Mouse (Mus musculus) stomach, embryonic 16.5 days (tissue): Measurements from ENCODE around the gene Gas7. TPM values are rescaled to one million over a fixed set of nuclear protein-coding genes. Genes with fewer than 3 reads are reported as not detected.

Experiments
- ATAC-seq: fragments of 200-750 bp; cut with Nextera tagmentation; 2 replicates; pipeline ENCODE4 v1.8.0; 2017; ENCODE audit warnings: moderate number of reproducible peaks, moderate TSS enrichment; ENCODE audit not compliant: insufficient read depth, low FRiP score
- H3K27ac ChIP-seq: fragments of 300-500 bp; sonication (generic); 2 replicates; pipeline ENCODE4 v1.5.1; 2014; ENCODE audit warnings: low read length
- H3K27me3 ChIP-seq: fragments of 300-500 bp; sonication (generic); 2 replicates; pipeline ENCODE4 v1.6.1; 2014; ENCODE audit warnings: low read length, control low read depth, mixed read lengths; ENCODE audit not compliant: control insufficient read depth, insufficient read depth
- H3K36me3 ChIP-seq: fragments of 300-500 bp; sonication (generic); 2 replicates; pipeline ENCODE4 v1.6.1; 2014; ENCODE audit warnings: low read length; ENCODE audit not compliant: control insufficient read depth, insufficient read depth
- H3K4me1 ChIP-seq: fragments of 300-500 bp; sonication (generic); 2 replicates; pipeline ENCODE4 v1.6.1; 2014; ENCODE audit warnings: low read length, control low read depth, mixed read lengths; ENCODE audit not compliant: control insufficient read depth, insufficient read depth
- H3K4me2 ChIP-seq: fragments of 300-500 bp; sonication (generic); 2 replicates; pipeline ENCODE4 v1.6.1; 2014; ENCODE audit warnings: low read depth, low read length, mixed read lengths
- H3K4me3 ChIP-seq: fragments of 300-500 bp; sonication (generic); replicated peaks from 2 replicates; pipeline ENCODE4 v1.5.1; 2014; ENCODE audit warnings: mild to moderate bottlenecking, low read length
- H3K9ac ChIP-seq: fragments of 300-500 bp; sonication (generic); 2 replicates; pipeline ENCODE4 v1.6.1; 2014; ENCODE audit warnings: low read length
- H3K9me3 ChIP-seq: fragments of 300-500 bp; sonication (generic); replicated peaks from 2 replicates; pipeline ENCODE4 v1.6.1; 2016; ENCODE audit warnings: low read length, control low read depth; ENCODE audit not compliant: control insufficient read depth
- WGBS: fragments of 180-500 bp; shearing (Covaris S2); extraction: QIAGEN DNeasy Blood & Tissue Kit; methylation state at CpG from one replicate; pipeline ENCODE4 v1.1.7; 2014; 5-methylcytosine and 5-hydroxymethylcytosine counted together
- polyA plus RNA-seq: library from polyadenylated mRNA; unstranded; fragments of >200 nt; fragmentation: Nextera tagmentation; extraction: Ambion mirVana; gene quantifications from 2 replicates; pipeline ENCODE4 v1.2.1, GENCODE M21; 2015

The Gas7 gene
- polyA plus RNA-seq, 1 experiment from 2014 or later: 15.5 TPM

DNA sequence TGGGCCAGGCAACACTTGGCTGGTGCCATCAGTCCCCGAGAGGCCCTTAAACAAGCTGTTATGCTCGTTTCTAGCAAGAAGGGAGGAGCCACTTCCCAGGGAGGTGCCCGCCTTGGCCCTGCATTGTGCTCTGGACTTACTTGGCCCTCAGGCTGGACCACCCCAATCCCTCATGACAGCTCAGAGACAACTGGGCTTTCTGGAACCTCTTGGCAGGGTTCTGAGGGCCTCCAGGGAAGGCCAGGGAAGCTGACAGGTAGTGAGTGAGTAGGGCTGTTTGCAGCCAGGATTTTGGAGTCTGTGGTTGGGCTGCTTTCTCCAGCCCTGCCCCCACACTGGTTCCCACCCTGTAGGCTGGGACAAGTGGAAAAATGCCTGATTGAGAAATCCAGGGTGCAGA is 68.6 kb downstream of the Gas7 start:
- peaks cover 44% of the 10 kb centered on the region for H3K4me1 ChIP-seq
- peak overlapping the region; percentile 13; the same call in 1 of the 2 replicates for H3K9ac ChIP-seq
- H3K36me3 ChIP-seq: no peaks in the 10 kb centered on the region
- H3K4me3 ChIP-seq: no peak overlapping the region
- WGBS: 18% methylated on average over 3 of the region's 3 CpGs
- no peaks in the 10 kb centered on the region for H3K9me3 ChIP-seq
- no peak overlapping the region for H3K4me2 ChIP-seq
- no peaks in the 10 kb centered on the region for H3K27me3 ChIP-seq
- peak; percentile 75 for ATAC-seq
- peak overlapping the region; percentile 92 for H3K27ac ChIP-seq

DNA sequence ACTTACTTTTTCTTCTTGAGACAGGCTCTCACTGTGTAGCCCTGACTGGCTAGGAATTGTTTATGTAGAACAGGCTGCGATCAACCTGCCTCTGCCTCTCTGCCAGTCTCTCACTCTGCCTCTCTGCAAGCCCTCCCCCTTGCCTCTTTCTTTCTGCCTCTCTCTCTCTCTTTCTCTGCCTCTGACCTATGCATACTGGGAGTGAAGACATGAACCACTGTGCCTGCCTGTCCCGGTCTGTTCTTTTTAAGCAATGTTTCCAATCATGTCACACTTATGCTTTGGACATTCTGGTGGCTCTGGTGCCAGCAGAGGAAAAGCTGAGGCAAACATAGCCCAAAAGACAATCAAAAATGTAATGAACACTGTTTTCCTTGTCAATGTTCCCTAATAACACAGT is 69.5 kb downstream of the Gas7 start:
- ATAC-seq: no peak
- peak overlapping the region; percentile 92 for H3K27ac ChIP-seq
- H3K4me2 ChIP-seq: no peak overlapping the region
- H3K36me3 ChIP-seq: no peaks in the 10 kb centered on the region
- H3K27me3 ChIP-seq: no peaks in the 10 kb centered on the region
- no peaks in the 10 kb centered on the region for H3K9me3 ChIP-seq
- no peak overlapping the region for H3K4me3 ChIP-seq
- H3K9ac ChIP-seq: 0 out of 2 replicates have a peak overlapping the region, but pooled peaks have one; percentile 1
- peaks cover 44% of the 10 kb centered on the region for H3K4me1 ChIP-seq
- WGBS: 27% methylated on average over 2 of the region's 2 CpGs

DNA sequence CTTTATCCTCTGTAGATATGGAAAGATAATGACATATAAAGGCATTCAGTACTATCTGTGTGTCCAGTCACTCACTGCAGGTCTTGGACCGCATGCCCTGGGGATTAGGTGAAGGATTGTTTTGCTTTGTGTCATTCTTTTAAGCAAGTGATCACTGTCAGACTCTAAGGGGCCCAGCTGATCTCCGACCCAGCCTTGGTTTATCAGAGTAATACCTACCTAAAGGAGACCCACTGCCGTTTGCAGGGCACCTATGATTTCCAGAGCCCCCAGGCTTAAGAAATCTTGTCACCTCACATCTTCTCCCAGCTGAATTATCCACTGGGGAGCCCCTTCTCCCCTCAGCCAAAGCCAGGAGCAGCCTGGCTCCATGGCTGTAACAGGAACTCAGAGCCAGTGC is 70.6 kb downstream of the Gas7 start:
- Histone ChIP-seq H3K36me3 (no peaks in the 10 kb centered on the region), H3K4me2 (no peak overlapping the region), H3K4me3 (no peak overlapping the region), H3K4me1 (peaks cover 44% of the 10 kb centered on the region), H3K27me3 (no peaks in the 10 kb centered on the region), H3K27ac (peak overlapping the region; percentile 92; the same call in 1 of the 2 replicates), H3K9me3 (no peaks in the 10 kb centered on the region), H3K9ac (no peak overlapping the region)
- WGBS: 54% methylated on average over 3 of the region's 3 CpGs
- no peak for ATAC-seq

DNA sequence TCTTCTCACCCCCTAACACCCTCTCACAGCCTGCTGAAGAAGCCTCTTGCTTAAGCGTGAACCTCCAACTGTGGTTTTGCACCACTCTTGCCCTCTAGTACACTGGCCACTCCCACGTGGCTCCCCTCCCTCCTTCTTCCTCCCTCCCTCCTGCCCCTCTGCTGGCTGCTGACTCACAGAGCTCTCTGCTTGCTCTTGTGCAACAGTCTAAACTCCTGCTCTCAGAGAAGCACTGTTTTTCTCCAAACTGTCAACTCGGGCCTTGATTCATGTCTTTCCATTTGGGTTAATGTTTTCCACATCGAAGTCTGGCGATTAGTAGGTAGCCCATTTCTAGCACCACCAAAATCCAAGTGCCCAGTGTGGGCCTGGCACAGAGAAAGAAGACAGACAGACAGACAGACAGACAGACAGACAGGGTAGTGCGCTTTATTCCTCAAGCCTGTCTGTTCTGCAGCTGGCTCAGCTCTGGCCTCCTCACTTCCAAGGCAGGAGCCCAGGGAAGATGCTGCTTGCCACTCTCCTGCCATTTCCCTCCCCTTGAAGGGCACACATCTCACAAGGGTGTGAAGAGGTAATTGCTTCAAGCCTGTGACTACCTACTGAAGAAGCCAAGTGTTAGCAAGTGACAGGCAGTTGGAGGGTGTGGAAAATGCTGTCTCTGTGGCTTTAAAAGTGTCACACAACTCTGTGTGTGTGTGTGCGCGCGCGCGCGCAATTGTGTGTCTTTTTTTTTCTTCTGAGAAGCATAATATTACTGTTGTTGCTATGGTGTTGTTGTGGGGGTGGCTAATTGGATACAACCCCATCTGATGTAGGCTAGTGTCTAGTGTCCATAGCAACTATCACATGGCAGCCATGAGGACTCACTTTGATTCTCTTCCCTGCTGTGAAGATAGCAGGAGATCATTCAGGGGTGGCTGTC is 71.6 kb downstream of the Gas7 start:
- Histone ChIP-seq H3K27me3 (no peaks in the 10 kb centered on the region), H3K9ac (peak overlapping the region; percentile 48; the same call in 1 of the 2 replicates), H3K36me3 (no peaks in the 10 kb centered on the region), H3K4me3 (no peak overlapping the region), H3K27ac (peak overlapping the region; percentile 92), H3K4me1 (peaks cover 44% of the 10 kb centered on the region), H3K4me2 (peak overlapping the region; percentile 6; the same call in 1 of the 2 replicates), H3K9me3 (no peaks in the 10 kb centered on the region)
- WGBS: 57% methylated on average over 12 of the region's 12 CpGs
- ATAC-seq: peak; percentile 90

DNA sequence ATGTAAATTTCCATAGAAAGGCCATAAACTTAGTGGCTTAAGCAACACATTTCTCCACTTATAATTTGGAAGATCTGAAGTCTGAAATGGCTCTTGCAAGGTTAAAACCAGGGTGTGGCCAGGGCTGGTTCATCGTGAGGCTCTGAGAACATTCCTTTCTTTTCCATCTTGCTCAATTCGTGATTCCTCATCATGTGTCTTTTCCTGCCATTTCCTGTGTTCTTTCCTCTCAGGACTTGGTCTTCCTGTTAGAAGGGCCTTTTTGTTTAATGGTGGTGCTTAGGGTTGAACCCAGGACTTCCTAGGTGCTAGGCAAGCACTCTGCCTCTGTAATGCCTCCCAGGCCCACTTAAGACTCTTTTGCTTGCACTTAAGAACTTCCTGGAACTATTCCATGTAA is 76.0 kb downstream of the Gas7 start:
- Histone ChIP-seq H3K27me3 (no peaks in the 10 kb centered on the region), H3K27ac (no peak overlapping the region), H3K9me3 (no peaks in the 10 kb centered on the region), H3K4me2 (no peak overlapping the region), H3K9ac (no peak overlapping the region), H3K4me3 (no peak overlapping the region), H3K4me1 (peaks cover 15% of the 10 kb centered on the region), H3K36me3 (no peaks in the 10 kb centered on the region)
- 63% methylated on average over 2 of the region's 2 CpGs for WGBS
- no peak for ATAC-seq

DNA sequence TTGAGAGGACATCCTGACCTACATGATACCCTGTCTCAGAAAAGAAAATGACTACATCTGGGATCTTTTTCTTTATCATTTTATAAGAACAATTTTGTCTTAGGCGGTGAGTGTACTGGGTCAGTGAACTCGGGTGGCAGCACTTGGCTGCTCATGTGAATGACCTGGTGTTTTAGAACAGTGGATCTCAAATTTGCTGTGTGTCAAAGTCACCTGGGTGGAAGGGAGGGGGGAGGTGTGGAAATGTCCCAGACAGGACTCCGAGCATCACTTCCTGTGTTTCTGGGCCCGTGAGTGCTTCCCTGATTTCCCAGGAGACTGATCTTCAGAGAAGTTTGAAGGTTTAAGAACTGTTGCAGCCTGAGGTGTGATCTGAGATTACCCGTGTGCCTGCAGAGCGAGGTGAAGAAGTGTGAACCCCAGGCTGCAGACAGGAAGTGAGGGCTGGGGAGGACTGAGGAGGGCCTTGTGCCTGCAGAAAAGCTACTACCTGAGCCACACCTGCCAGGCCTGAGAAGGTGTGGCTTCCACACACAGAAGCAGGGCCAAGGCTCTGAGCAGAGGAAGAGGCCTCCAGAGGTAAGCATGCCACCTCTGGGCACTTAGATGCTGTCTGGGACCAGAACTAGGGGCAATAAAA is 76.8 kb downstream of the Gas7 start:
- 0 out of 2 replicates have a peak overlapping the region, but pooled peaks have one; percentile 10 for H3K9ac ChIP-seq

DNA sequence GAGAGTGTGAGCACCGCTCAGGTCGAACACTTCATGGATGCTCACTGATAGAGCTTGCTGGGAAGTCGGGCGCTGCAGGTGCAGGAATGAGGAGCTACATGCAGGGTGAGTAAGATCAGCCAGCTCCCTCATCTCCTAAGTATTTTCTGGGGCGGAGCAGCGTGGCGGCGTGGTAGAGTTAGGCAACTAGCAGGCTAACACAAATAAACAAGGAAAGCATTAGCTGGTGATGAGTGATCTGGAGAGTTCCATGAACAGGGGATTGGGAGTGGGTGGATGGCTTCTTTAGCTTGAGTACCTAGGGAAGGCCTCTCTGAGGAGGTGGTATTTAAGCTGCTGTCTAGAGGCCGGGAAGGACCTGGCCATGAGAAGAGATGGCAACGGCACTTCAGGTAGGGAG is 77.5 kb downstream of the Gas7 start:
- Histone ChIP-seq H3K9ac (peak overlapping the region; percentile 10; the same call in 1 of the 2 replicates), H3K27me3 (no peaks in the 10 kb centered on the region), H3K36me3 (no peaks in the 10 kb centered on the region), H3K4me3 (no peak overlapping the region), H3K4me1 (peaks cover 2% of the 10 kb centered on the region; the same call in 1 of the 2 replicates), H3K27ac (no peak overlapping the region; the same call in 1 of the 2 replicates), H3K9me3 (no peaks in the 10 kb centered on the region), H3K4me2 (no peak overlapping the region)
- 66% methylated on average over 10 of the region's 10 CpGs for WGBS
- ATAC-seq: no peak

More for the DNA sequence above, 76.8 kb downstream of the Gas7 start:
- Histone ChIP-seq H3K4me2 (no peak overlapping the region), H3K36me3 (no peaks in the 10 kb centered on the region), H3K27me3 (no peaks in the 10 kb centered on the region), H3K4me3 (no peak overlapping the region), H3K4me1 (peaks cover 8% of the 10 kb centered on the region), H3K9me3 (no peaks in the 10 kb centered on the region), H3K27ac (no peak overlapping the region)
- no peak for ATAC-seq
- 64% methylated on average over 6 of the region's 6 CpGs for WGBS

DNA sequence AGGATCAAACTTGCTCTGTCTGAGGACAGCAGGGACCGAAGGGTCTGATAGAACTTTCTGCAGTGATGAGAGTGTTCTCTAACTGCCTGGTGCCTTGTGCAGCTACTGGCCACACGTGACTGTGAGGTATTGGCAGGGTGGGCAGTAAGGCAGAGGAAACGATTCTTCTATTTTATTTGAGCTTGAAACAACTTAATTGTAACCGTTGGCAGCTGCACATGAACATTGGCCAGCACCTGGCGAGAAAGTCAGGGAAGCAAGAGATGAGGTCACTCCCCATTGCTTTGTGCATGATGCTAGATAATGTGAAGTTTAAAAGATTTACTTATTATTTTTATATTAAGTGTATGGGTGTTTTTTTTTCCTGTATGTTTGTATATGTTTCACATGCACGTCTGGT is 77.9 kb downstream of the Gas7 start:
- Histone ChIP-seq H3K9me3 (no peaks in the 10 kb centered on the region), H3K27me3 (no peaks in the 10 kb centered on the region), H3K27ac (no peak overlapping the region; the same call in 1 of the 2 replicates), H3K9ac (peak overlapping the region; percentile 10; the same call in 1 of the 2 replicates), H3K4me1 (peaks cover 2% of the 10 kb centered on the region), H3K4me3 (no peak overlapping the region), H3K36me3 (no peaks in the 10 kb centered on the region), H3K4me2 (no peak overlapping the region)
- no peak for ATAC-seq
- 81% methylated on average over 6 of the region's 6 CpGs for WGBS

DNA sequence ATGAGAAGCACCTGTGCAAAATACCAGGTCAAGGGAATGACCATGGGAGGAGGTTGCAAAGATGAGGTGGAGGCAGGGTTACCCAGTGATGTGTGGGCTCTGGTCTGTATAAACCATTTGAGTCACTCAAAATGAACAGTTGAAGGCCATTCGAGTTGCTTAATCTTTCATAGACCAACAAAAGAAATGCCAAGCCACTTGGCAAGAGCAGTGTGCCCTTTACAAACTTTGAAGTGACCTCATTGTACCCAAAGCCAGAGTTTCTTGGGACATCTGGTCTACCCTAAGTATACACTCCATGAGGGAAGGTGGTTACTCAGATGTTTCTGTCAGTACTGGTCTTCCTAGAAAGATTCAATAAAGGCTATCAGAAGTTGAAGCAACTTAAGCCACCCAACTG is 80.5 kb downstream of the Gas7 start:
- Histone ChIP-seq H3K4me1 (peaks cover 9% of the 10 kb centered on the region), H3K9me3 (no peaks in the 10 kb centered on the region), H3K9ac (no peak overlapping the region), H3K4me3 (no peak overlapping the region), H3K27me3 (no peaks in the 10 kb centered on the region), H3K4me2 (no peak overlapping the region), H3K27ac (no peak overlapping the region), H3K36me3 (no peaks in the 10 kb centered on the region)
- WGBS: 71% methylated on average over 1 of the region's 1 CpGs
- no peak for ATAC-seq
